Mouse (Mus musculus): ENCODE data around the gene Naxd. TPM values are rescaled to one million over a fixed set of nuclear protein-coding genes. Genes with fewer than 3 reads are reported as not detected.

Naxd gene
- total RNA-seq (2023): 10 to 100 TPM; 30.2 to 31.8 TPM

GRCm38 (mm10) chr8:11497017-11497990 lies at the start of gene Naxd:
Gene Naxd (plus strand): TSS chr8:11497506.

GRCm38 (mm10) chr8:11477811-11478761 lies 19.2 kb upstream of the Naxd start, which contains the start of gene Rab20:
Gene Rab20 (minus strand): TSS chr8:11478710.

GRCm38 (mm10) chr8:11550281-11550948 lies 53.1 kb downstream of the Naxd start, which contains the start of gene Cars2:
Gene Cars2 (minus strand): TSS chr8:11550783.

GRCm38 (mm10) chr8:11554799-11555719 lies 57.8 kb downstream of the Naxd start, which contains the start of gene Ing1:
Gene Ing1 (plus strand): TSS chr8:11555571.

Other genes with a start within 250 kb of the Naxd start
- under 1 TPM; 0.18 to 0.33 TPM for gene Col4a2, start 184.7 kb upstream of the Naxd start, total RNA-seq (2023)
- gene Col4a1, start 184.7 kb upstream of the Naxd start, total RNA-seq (2023): under 1 TPM; 0.20 to 0.82 TPM
- 10 to 100 TPM; 10.8 to 17.7 TPM for gene Rab20, start 18.8 kb upstream of the Naxd start, total RNA-seq (2023)
- 10 to 100 TPM; 20.7 to 27.6 TPM for gene Cars2, start 53.3 kb downstream of the Naxd start, total RNA-seq (2023)
- gene Ing1, start 58.1 kb downstream of the Naxd start, total RNA-seq (2023): 10 to 100 TPM; 52.8 to 54.0 TPM
- gene Ankrd10, start 138.3 kb downstream of the Naxd start, total RNA-seq (2023): 10 to 100 TPM; 21.3 to 21.6 TPM
- gene 1700016D06Rik, start 203.6 kb downstream of the Naxd start, total RNA-seq (2023): not detected
- gene Arhgef7, start 230.2 kb downstream of the Naxd start, total RNA-seq (2023): 10 to 100 TPM; 34.3 to 41.0 TPM